Mouse (Mus musculus): ENCODE data around the gene Srpk1.

DNA sequence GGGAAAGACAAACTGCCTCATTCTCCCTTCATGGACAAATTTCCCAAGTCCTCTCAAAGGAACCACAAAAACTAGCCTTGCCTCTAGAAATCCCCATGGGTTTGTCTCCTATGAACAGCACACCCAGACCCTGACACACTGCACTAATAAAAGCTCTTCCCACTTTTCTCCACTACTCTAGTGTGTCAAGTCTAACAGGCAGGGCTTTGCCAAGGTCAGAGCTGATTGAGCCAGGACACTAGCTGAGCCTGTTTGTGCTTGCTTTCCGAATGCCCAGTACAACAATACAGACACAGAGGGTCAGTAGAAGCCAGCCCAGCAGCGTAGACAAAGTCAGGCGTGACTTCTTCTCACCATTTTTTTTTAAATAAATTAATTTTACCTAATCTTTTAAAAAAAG lies 27.8 kb upstream of the Srpk1 start:
- TF ChIP-seq CTCF (conservative IDR thresholded peaks at IDR 0.05; ENCODE audit: insufficient read depth, insufficient read length, low read depth, low read length) (no peak), POLR2A (IDR thresholded peaks at IDR 0.05; ENCODE audit: low read depth, low read length) (no peak)

All from kidney, adult 2 months (tissue).